Mouse (Mus musculus): ENCODE results near the gene Gm5269. TPM values are rescaled to one million over a fixed set of nuclear protein-coding genes. Genes with fewer than 3 reads are reported as not detected.

The Gm5269 gene
- polyA plus RNA-seq, 1 experiment from 2014 or later, result not detected

- Histone ChIP-seq H3K36me3 (ENCODE audit: control insufficient read depth, insufficient read depth, low read length) (no peaks in the 10 kb centered on the region), H3K9ac (ENCODE audit: low read depth, low read length) (no peak overlapping the region), H3K27ac (replicated peaks; ENCODE audit: low read depth, low read length) (no peak overlapping the region), H3K4me2 (ENCODE audit: low read depth, low read length) (no peak overlapping the region), H3K4me3 (ENCODE audit: low read depth, low read length) (no peak overlapping the region), H3K27me3 (replicated peaks; ENCODE audit: control insufficient read depth, insufficient read depth, low read length) (0 out of 2 replicates have a peak, but pooled peaks cover under 1% of the 10 kb centered on the region), H3K9me3 (ENCODE audit: control insufficient read depth, low read length) (no peaks in the 10 kb centered on the region), H3K4me1 (ENCODE audit: control insufficient read depth, insufficient read depth, low read length) (0 out of 2 replicates have a peak, but pooled peaks cover 4% of the 10 kb centered on the region)
- 84% methylated on average over 3 of the region's 3 CpGs for WGBS
- ATAC-seq (ENCODE audit: low read depth) (no peak), DNase-seq (ENCODE audit: low spot score) (no peak)
These were observed 30.6 kb upstream of the Gm5269 start for GRCm38 (mm10) chr1:45920703-45921102.

- Histone ChIP-seq H3K27ac (replicated peaks; ENCODE audit: low read depth, low read length) (no peak overlapping the region), H3K4me3 (ENCODE audit: low read depth, low read length) (no peak overlapping the region), H3K9ac (ENCODE audit: low read depth, low read length) (no peak overlapping the region), H3K36me3 (ENCODE audit: control insufficient read depth, insufficient read depth, low read length) (no peaks in the 10 kb centered on the region), H3K9me3 (ENCODE audit: control insufficient read depth, low read length) (no peaks in the 10 kb centered on the region), H3K4me2 (ENCODE audit: low read depth, low read length) (no peak overlapping the region), H3K4me1 (ENCODE audit: control insufficient read depth, insufficient read depth, low read length) (0 out of 2 replicates have a peak, but pooled peaks cover under 1% of the 10 kb centered on the region), H3K27me3 (replicated peaks; ENCODE audit: control insufficient read depth, insufficient read depth, low read length) (no peaks in the 10 kb centered on the region)
- ATAC-seq (ENCODE audit: low read depth) (no peak), DNase-seq (ENCODE audit: low spot score) (no peak)
- 92% methylated on average over 1 of the region's 1 CpGs for WGBS
These were observed 29.7 kb upstream of the Gm5269 start for GRCm38 (mm10) chr1:45919752-45920151.

DNA sequence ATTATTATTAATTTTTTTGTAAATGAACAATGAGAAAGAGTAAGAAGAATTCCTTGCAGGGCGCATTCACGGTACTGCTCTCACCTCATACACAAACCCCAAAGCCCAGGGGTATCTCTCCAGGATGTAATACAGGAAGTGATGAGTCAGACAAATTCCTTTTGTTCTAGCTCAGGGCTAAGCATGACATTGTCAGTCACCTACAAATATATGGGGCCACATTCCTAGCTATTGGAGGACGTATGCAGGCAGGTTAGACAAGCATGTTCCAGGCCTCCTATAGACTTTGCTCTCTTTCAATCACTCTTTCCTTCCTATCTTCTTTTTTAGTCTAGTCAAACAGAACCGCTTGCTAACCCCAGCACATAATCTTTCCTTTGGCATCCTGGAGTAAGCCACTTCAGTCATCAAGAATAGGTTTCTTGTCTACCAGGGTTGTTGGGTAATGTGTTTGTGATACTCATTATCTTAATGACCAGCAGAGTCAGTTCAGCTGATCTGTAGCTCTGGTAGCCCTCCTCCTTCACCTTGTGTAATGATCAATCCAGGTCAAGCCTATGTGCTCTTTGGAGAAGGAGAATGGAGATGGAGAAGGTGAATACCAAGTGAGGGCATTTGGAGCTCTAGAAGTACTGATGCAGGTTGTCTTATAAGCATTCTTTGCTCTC is 27.2 kb upstream of the Gm5269 start:
- Histone ChIP-seq H3K9ac (ENCODE audit: low read depth, low read length) (no peak overlapping the region), H3K9me3 (ENCODE audit: control insufficient read depth, low read length) (no peaks in the 10 kb centered on the region), H3K27ac (replicated peaks; ENCODE audit: low read depth, low read length) (no peak overlapping the region), H3K36me3 (ENCODE audit: control insufficient read depth, insufficient read depth, low read length) (no peaks in the 10 kb centered on the region), H3K4me1 (ENCODE audit: control insufficient read depth, insufficient read depth, low read length) (no peaks in the 10 kb centered on the region), H3K4me2 (ENCODE audit: low read depth, low read length) (no peak overlapping the region), H3K4me3 (ENCODE audit: low read depth, low read length) (no peak overlapping the region), H3K27me3 (replicated peaks; ENCODE audit: control insufficient read depth, insufficient read depth, low read length) (no peaks in the 10 kb centered on the region)
- DNase-seq (ENCODE audit: low spot score) (no peak), ATAC-seq (ENCODE audit: low read depth) (no peak)
- 69% methylated on average over 4 of the region's 4 CpGs for WGBS

DNA sequence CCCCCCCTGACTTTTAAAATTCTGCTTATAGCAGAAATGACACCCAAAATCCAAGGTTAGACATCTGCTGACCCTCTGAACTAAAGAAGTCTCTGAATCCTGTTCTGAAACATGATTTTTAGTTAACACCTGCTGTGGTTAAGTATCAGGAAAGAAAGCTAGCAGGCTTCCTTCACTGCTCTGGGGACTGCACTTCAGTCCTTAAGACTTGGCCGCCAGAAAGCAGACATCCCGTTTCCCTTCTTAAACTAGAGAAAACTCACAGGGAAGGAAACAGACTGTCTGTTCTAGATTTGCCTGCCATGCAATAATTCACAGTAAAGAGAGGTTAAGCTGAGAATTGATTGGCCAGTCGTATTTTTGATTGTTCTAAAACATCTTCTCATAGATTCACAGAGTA is 26.1 kb upstream of the Gm5269 start:
- H3K4me3 ChIP-seq (ENCODE audit: low read depth, low read length), result no peak overlapping the region
- DNase-seq (ENCODE audit: low spot score) (no peak), ATAC-seq (ENCODE audit: low read depth) (no peak)
- H3K4me1 ChIP-seq (ENCODE audit: control insufficient read depth, insufficient read depth, low read length), result no peaks in the 10 kb centered on the region
- H3K9me3 ChIP-seq (ENCODE audit: control insufficient read depth, low read length), result no peaks in the 10 kb centered on the region
- H3K9ac ChIP-seq (ENCODE audit: low read depth, low read length), result no peak overlapping the region
- H3K36me3 ChIP-seq (ENCODE audit: control insufficient read depth, insufficient read depth, low read length), result no peaks in the 10 kb centered on the region
- no peak overlapping the region for H3K27ac ChIP-seq (replicated peaks; ENCODE audit: low read depth, low read length)
- H3K27me3 ChIP-seq (replicated peaks; ENCODE audit: control insufficient read depth, insufficient read depth, low read length), result no peaks in the 10 kb centered on the region
- 54% methylated on average over 3 of the region's 3 CpGs for WGBS
- H3K4me2 ChIP-seq (ENCODE audit: low read depth, low read length), result no peak overlapping the region

GRCm38 (mm10) chr1:45914236-45914635 is 24.2 kb upstream of the Gm5269 start:
- no peak for DNase-seq (ENCODE audit: low spot score)

GRCm38 (mm10) chr1:45905107-45905821 is 15.2 kb upstream of the Gm5269 start:
- WGBS, result 17% methylated on average over 5 of the region's 5 CpGs
- no peaks in the 10 kb centered on the region for H3K4me1 ChIP-seq (ENCODE audit: control insufficient read depth, insufficient read depth, low read length)
- no peak overlapping the region for H3K9ac ChIP-seq (ENCODE audit: low read depth, low read length)
- H3K36me3 ChIP-seq (ENCODE audit: control insufficient read depth, insufficient read depth, low read length), result no peaks in the 10 kb centered on the region
- H3K4me3 ChIP-seq (ENCODE audit: low read depth, low read length), result no peak overlapping the region
- H3K4me2 ChIP-seq (ENCODE audit: low read depth, low read length), result no peak overlapping the region
- no peak overlapping the region for H3K27ac ChIP-seq (replicated peaks; ENCODE audit: low read depth, low read length)
- ATAC-seq (ENCODE audit: low read depth) (peak; percentile 87), DNase-seq (ENCODE audit: low spot score) (peak; percentile 68)
- H3K9me3 ChIP-seq (ENCODE audit: control insufficient read depth, low read length), result no peaks in the 10 kb centered on the region
- no peaks in the 10 kb centered on the region for H3K27me3 ChIP-seq (replicated peaks; ENCODE audit: control insufficient read depth, insufficient read depth, low read length)

More at GRCm38 (mm10) chr1:45914236-45914635, 24.2 kb upstream of the Gm5269 start:
- no peak for ATAC-seq (ENCODE audit: low read depth)
- H3K36me3 ChIP-seq (ENCODE audit: control insufficient read depth, insufficient read depth, low read length), result no peaks in the 10 kb centered on the region
- H3K4me2 ChIP-seq (ENCODE audit: low read depth, low read length), result no peak overlapping the region
- H3K27ac ChIP-seq (replicated peaks; ENCODE audit: low read depth, low read length), result no peak overlapping the region
- H3K27me3 ChIP-seq (replicated peaks; ENCODE audit: control insufficient read depth, insufficient read depth, low read length), result no peaks in the 10 kb centered on the region
- H3K4me1 ChIP-seq (ENCODE audit: control insufficient read depth, insufficient read depth, low read length), result no peaks in the 10 kb centered on the region
- H3K9ac ChIP-seq (ENCODE audit: low read depth, low read length), result no peak overlapping the region
- no peak overlapping the region for H3K4me3 ChIP-seq (ENCODE audit: low read depth, low read length)
- no peaks in the 10 kb centered on the region for H3K9me3 ChIP-seq (ENCODE audit: control insufficient read depth, low read length)
- 95% methylated on average over 4 of the region's 4 CpGs for WGBS

- H3K27me3 ChIP-seq (replicated peaks; ENCODE audit: control insufficient read depth, insufficient read depth, low read length), result no peaks in the 10 kb centered on the region
- no peaks in the 10 kb centered on the region for H3K36me3 ChIP-seq (ENCODE audit: control insufficient read depth, insufficient read depth, low read length)
- no peak overlapping the region for H3K27ac ChIP-seq (replicated peaks; ENCODE audit: low read depth, low read length)
- ATAC-seq (ENCODE audit: low read depth) (no peak), DNase-seq (ENCODE audit: low spot score) (no peak)
- no peaks in the 10 kb centered on the region for H3K9me3 ChIP-seq (ENCODE audit: control insufficient read depth, low read length)
- no peak overlapping the region for H3K4me3 ChIP-seq (ENCODE audit: low read depth, low read length)
- no peak overlapping the region for H3K4me2 ChIP-seq (ENCODE audit: low read depth, low read length)
- no peak overlapping the region for H3K9ac ChIP-seq (ENCODE audit: low read depth, low read length)
- WGBS, result 78% methylated on average over 3 of the region's 3 CpGs
- H3K4me1 ChIP-seq (ENCODE audit: control insufficient read depth, insufficient read depth, low read length), result no peaks in the 10 kb centered on the region
These were observed 14.1 kb upstream of the Gm5269 start for GRCm38 (mm10) chr1:45904161-45904560.

- no peaks in the 10 kb centered on the region for H3K27me3 ChIP-seq (replicated peaks; ENCODE audit: control insufficient read depth, insufficient read depth, low read length)
- H3K27ac ChIP-seq (replicated peaks; ENCODE audit: low read depth, low read length), result no peak overlapping the region
- no peaks in the 10 kb centered on the region for H3K4me1 ChIP-seq (ENCODE audit: control insufficient read depth, insufficient read depth, low read length)
- H3K9ac ChIP-seq (ENCODE audit: low read depth, low read length), result no peak overlapping the region
- no peaks in the 10 kb centered on the region for H3K9me3 ChIP-seq (ENCODE audit: control insufficient read depth, low read length)
- no peaks in the 10 kb centered on the region for H3K36me3 ChIP-seq (ENCODE audit: control insufficient read depth, insufficient read depth, low read length)
- H3K4me3 ChIP-seq (ENCODE audit: low read depth, low read length), result no peak overlapping the region
- 56% methylated on average over 1 of the region's 1 CpGs for WGBS
- H3K4me2 ChIP-seq (ENCODE audit: low read depth, low read length), result no peak overlapping the region
- DNase-seq (ENCODE audit: low spot score), result no peak
- no peak for ATAC-seq (ENCODE audit: low read depth)
These were observed 8.0 kb upstream of the Gm5269 start for GRCm38 (mm10) chr1:45898044-45898443.
